ENCODE assay signal across 9 mouse cellular contexts in genomic region chr9:108136225-108136624, GRCm38 (mm10). TPM values are rescaled to one million over a fixed set of nuclear protein-coding genes. Genes with fewer than 3 reads are reported as not detected.
DNase-seq lines count a peak whose midpoint lies in the region; ATAC-seq and TF ChIP-seq lines count a peak whose summit lies in the region.
"Had no signal": no experiment of that assay in that cellular context is flagged by ENCODE, and none has a peak within 500 bp of the region (broad histone marks: within the 10 kb centered on the region; RNA-seq: fewer than 3 reads in every experiment).

No protein-coding gene starts in this region.

- H3K27me3 ChIP-seq in cerebellum, adult 2 months (ENCODE audit: control insufficient read depth, insufficient read depth, low read length) = no peaks in the 10 kb centered on the region
- H3K27me3 ChIP-seq in midbrain, embryonic 10.5 days (ENCODE audit: low read depth, poor library complexity, severe bottlenecking) = no peaks in the 10 kb centered on the region
- no peaks in the 10 kb centered on the region for H3K27me3 ChIP-seq in midbrain, embryonic 13.5 days
- H3K27me3 ChIP-seq in embryonic facial prominence, embryonic 14.5 days (replicated peaks; ENCODE audit: control insufficient read depth, insufficient read depth, low read length) = no peaks in the 10 kb centered on the region

- peak overlapping the region; percentile 90 for H3K27ac ChIP-seq in cerebellum, adult 2 months (ENCODE audit: insufficient read depth, low read length)
- no peak overlapping the region for H3K27ac ChIP-seq in midbrain, embryonic 10.5 days (replicated peaks)
- no peak overlapping the region for H3K27ac ChIP-seq in midbrain, embryonic 13.5 days
- no peak overlapping the region for H3K27ac ChIP-seq in embryonic facial prominence, embryonic 14.5 days (replicated peaks; ENCODE audit: low read depth, low read length)
- peak overlapping the region; percentile 63; the same call in 1 of the 2 replicates for H3K27ac ChIP-seq in olfactory bulb, adult 2 months (ENCODE audit: insufficient read depth, low read depth, low read length)

- TF ChIP-seq CTCF in cerebellum, adult 2 months (IDR thresholded peaks at IDR 0.05; ENCODE audit: borderline replicate concordance, insufficient read depth, low read depth, low read length) = peak; percentile 33; the same call in 1 of the 2 replicates
- TF ChIP-seq CTCF in olfactory bulb, adult 2 months (IDR thresholded peaks at IDR 0.05; ENCODE audit: insufficient read depth, low read depth, low read length) = no peak

- intact Hi-C loops in left cerebral cortex, postnatal 4 days (cut with DNase I) = no loop called here

- peaks cover 57% of the 10 kb centered on the region for H3K4me1 ChIP-seq in cerebellum, adult 2 months (ENCODE audit: control insufficient read depth, insufficient read depth, low read length)
- 0 out of 2 replicates have a peak, but pooled peaks cover 4% of the 10 kb centered on the region for H3K4me1 ChIP-seq in midbrain, embryonic 10.5 days
- H3K4me1 ChIP-seq in midbrain, embryonic 13.5 days (replicated peaks) = no peaks in the 10 kb centered on the region
- no peaks in the 10 kb centered on the region for H3K4me1 ChIP-seq in embryonic facial prominence, embryonic 14.5 days (ENCODE audit: control insufficient read depth, insufficient read depth, low read length)
- peaks cover 16% of the 10 kb centered on the region for H3K4me1 ChIP-seq in olfactory bulb, adult 2 months (ENCODE audit: control insufficient read depth, insufficient read depth, low read length)

- H3K4me2 ChIP-seq in midbrain, embryonic 13.5 days (replicated peaks) = no peak overlapping the region
- no peak overlapping the region for H3K4me2 ChIP-seq in embryonic facial prominence, embryonic 14.5 days (ENCODE audit: low read depth, low read length)

- no peak overlapping the region for H3K4me3 ChIP-seq in cerebellum, adult 2 months (replicated peaks; ENCODE audit: insufficient read depth, low read depth, low read length)
- no peak overlapping the region for H3K4me3 ChIP-seq in midbrain, embryonic 10.5 days
- H3K4me3 ChIP-seq in midbrain, embryonic 13.5 days (replicated peaks) = no peak overlapping the region
- no peak overlapping the region for H3K4me3 ChIP-seq in embryonic facial prominence, embryonic 14.5 days (ENCODE audit: low read depth, low read length)
- no peak overlapping the region for H3K4me3 ChIP-seq in olfactory bulb, adult 2 months (ENCODE audit: insufficient read depth, low read depth, low read length)

- DNase-seq in cerebellum, adult 2 months = peak; percentile 52 to 59
- peak; percentile 28 for DNase-seq in midbrain, embryonic 10.5 days (ENCODE audit: low spot score)
- peak; percentile 13 for DNase-seq in embryonic facial prominence, embryonic 14.5 days (ENCODE audit: low spot score)
- no peak for DNase-seq in left cerebral cortex, postnatal 4 days
- no peak for DNase-seq in testis, postnatal 14 days (ENCODE audit: low spot score)

- H3K36me3 ChIP-seq in midbrain, embryonic 10.5 days = peaks cover 16% of the 10 kb centered on the region
- peaks cover 32% of the 10 kb centered on the region for H3K36me3 ChIP-seq in midbrain, embryonic 13.5 days
- no peaks in the 10 kb centered on the region for H3K36me3 ChIP-seq in embryonic facial prominence, embryonic 14.5 days (ENCODE audit: control insufficient read depth, insufficient read depth, low read length)

- no peak for ATAC-seq in cerebellum, adult (ENCODE audit: insufficient number of reproducible peaks, low FRiP score, low TSS enrichment)
- no peak for ATAC-seq in midbrain, embryonic 13.5 days
- ATAC-seq in embryonic facial prominence, embryonic 14.5 days (ENCODE audit: low read depth) = no peak

- WGBS in cerebellum, adult 2 months = 70% methylated on average over 1 of the region's 1 CpGs
- 39% methylated on average over 1 of the region's 1 CpGs for WGBS in midbrain, embryonic 10.5 days
- 48% methylated on average over 1 of the region's 1 CpGs for WGBS in midbrain, embryonic 13.5 days
- 40% methylated on average over 1 of the region's 1 CpGs for WGBS in embryonic facial prominence, embryonic 14.5 days
- WGBS in olfactory bulb, adult 2 months = 58% methylated on average over 1 of the region's 1 CpGs

- no peaks in the 10 kb centered on the region for H3K9me3 ChIP-seq in midbrain, embryonic 10.5 days (replicated peaks)
- H3K9me3 ChIP-seq in midbrain, embryonic 13.5 days = no peaks in the 10 kb centered on the region
- H3K9me3 ChIP-seq in embryonic facial prominence, embryonic 14.5 days (ENCODE audit: control insufficient read depth, low read length) = no peaks in the 10 kb centered on the region

- no peak overlapping the region for H3K9ac ChIP-seq in midbrain, embryonic 13.5 days (replicated peaks)
- no peak overlapping the region for H3K9ac ChIP-seq in embryonic facial prominence, embryonic 14.5 days (ENCODE audit: low read depth, low read length)

- no peak for TF ChIP-seq POLR2A in cerebellum, adult 2 months (IDR thresholded peaks at IDR 0.05; ENCODE audit: borderline replicate concordance, insufficient read depth, low read length)
- no peak for TF ChIP-seq POLR2A in olfactory bulb, adult 2 months (IDR thresholded peaks at IDR 0.05; ENCODE audit: insufficient read depth, low read depth, low read length)

RNA-seq across cellular contexts. Expression of gene Apeh, which starts 41.8 kb away (rescaled TPM):
- 69.6 and 83.5 TPM in 2 replicates for polyA plus RNA-seq in cerebellum, adult 2 months (2012; rRNA removed)
- polyA plus RNA-seq in midbrain, embryonic 10.5 days (2016; fragmentation: Nextera tagmentation; extraction: Ambion mirVana) = 71.2 and 80.2 TPM in 2 replicates
- 56.3 and 62.5 TPM in 2 replicates for polyA plus RNA-seq in midbrain, embryonic 13.5 days (2015; fragmentation: Nextera tagmentation; extraction: Ambion mirVana)
- polyA plus RNA-seq in embryonic facial prominence, embryonic 14.5 days (2014; fragmentation: Nextera tagmentation; extraction: Ambion mirVana) = 39.9 and 48.6 TPM in 2 replicates
- polyA plus RNA-seq in olfactory bulb, adult 2 months (2012; ENCODE audit: insufficient read depth, insufficient read length, low replicate concordance, missing spikeins) = not detected in 2 replicates
- 10 to 100 TPM; 46.1 to 50.1 TPM for total RNA-seq in left cerebral cortex, postnatal 4 days (2021)

RNA-seq across cellular contexts. Expression of gene Rnf123, which starts 53.1 kb away (rescaled TPM):
- 184 and 213 TPM in 2 replicates for polyA plus RNA-seq in cerebellum, adult 2 months (2012; rRNA removed)
- 32.2 and 39.6 TPM in 2 replicates for polyA plus RNA-seq in midbrain, embryonic 10.5 days (2016; fragmentation: Nextera tagmentation; extraction: Ambion mirVana)
- 46.2 and 55.6 TPM in 2 replicates for polyA plus RNA-seq in midbrain, embryonic 13.5 days (2015; fragmentation: Nextera tagmentation; extraction: Ambion mirVana)
- 22.9 and 30.2 TPM in 2 replicates for polyA plus RNA-seq in embryonic facial prominence, embryonic 14.5 days (2014; fragmentation: Nextera tagmentation; extraction: Ambion mirVana)
- not detected in 2 replicates for polyA plus RNA-seq in olfactory bulb, adult 2 months (2012; ENCODE audit: insufficient read depth, insufficient read length, low replicate concordance, missing spikeins)
- 10 to 100 TPM; 92.5 to 93.8 TPM for total RNA-seq in left cerebral cortex, postnatal 4 days (2021)

RNA-seq across cellular contexts. Expression of gene Bsn, which starts 54.0 kb away (rescaled TPM):
- polyA plus RNA-seq in cerebellum, adult 2 months (2012; rRNA removed) = 70.0 and 77.6 TPM in 2 replicates
- 1.1 and 1.7 TPM in 2 replicates for polyA plus RNA-seq in midbrain, embryonic 10.5 days (2016; fragmentation: Nextera tagmentation; extraction: Ambion mirVana)
- polyA plus RNA-seq in midbrain, embryonic 13.5 days (2015; fragmentation: Nextera tagmentation; extraction: Ambion mirVana) = 7.1 and 8.0 TPM in 2 replicates
- polyA plus RNA-seq in embryonic facial prominence, embryonic 14.5 days (2014; fragmentation: Nextera tagmentation; extraction: Ambion mirVana) = 1.1 TPM in 2 replicates
- polyA plus RNA-seq in olfactory bulb, adult 2 months (2012; ENCODE audit: insufficient read depth, insufficient read length, low replicate concordance, missing spikeins) = not detected in 2 replicates
- total RNA-seq in left cerebral cortex, postnatal 4 days (2021) = 10 to 100 TPM; 70.4 to 74.5 TPM

RNA-seq across cellular contexts. Expression of gene Mst1, which starts 56.0 kb away (rescaled TPM):
- polyA plus RNA-seq in cerebellum, adult 2 months (2012; rRNA removed) = 0.13 TPM in 1 of 2 replicates, not detected in the other
- polyA plus RNA-seq in midbrain, embryonic 10.5 days (2016; fragmentation: Nextera tagmentation; extraction: Ambion mirVana) = 0.78 and 0.87 TPM in 2 replicates
- polyA plus RNA-seq in midbrain, embryonic 13.5 days (2015; fragmentation: Nextera tagmentation; extraction: Ambion mirVana) = 0.11 and 0.23 TPM in 2 replicates
- 0.89 and 1.5 TPM in 2 replicates for polyA plus RNA-seq in embryonic facial prominence, embryonic 14.5 days (2014; fragmentation: Nextera tagmentation; extraction: Ambion mirVana)
- not detected in 2 replicates for polyA plus RNA-seq in olfactory bulb, adult 2 months (2012; ENCODE audit: insufficient read depth, insufficient read length, low replicate concordance, missing spikeins)
- total RNA-seq in left cerebral cortex, postnatal 4 days (2021) = not detected
- total RNA-seq: heart, postnatal 10 days had no signal

Comparison
In these comparisons a context has a peak if more than half of its experiments do, and no peak if none do; other contexts are left out.
1. DNase-seq: peak in cerebellum, adult 2 months (2 of 2), midbrain, embryonic 10.5 days (single experiment) and embryonic facial prominence, embryonic 14.5 days (single experiment); none in left cerebral cortex, postnatal 4 days (single experiment) and testis, postnatal 14 days (single experiment).
2. H3K27ac ChIP-seq: peak in cerebellum, adult 2 months (single experiment) and olfactory bulb, adult 2 months (single experiment); none in midbrain, embryonic 10.5 days (single experiment), midbrain, embryonic 13.5 days (single experiment) and embryonic facial prominence, embryonic 14.5 days (single experiment).
3. RNA of gene Apeh, which starts 41.8 kb away (polyA plus RNA-seq): 71.2 to 80.2 TPM in midbrain, embryonic 10.5 days, 69.6 to 83.5 TPM in cerebellum, adult 2 months, 56.3 to 62.5 TPM in midbrain, embryonic 13.5 days and 39.9 to 48.6 TPM in embryonic facial prominence, embryonic 14.5 days; not detected in olfactory bulb, adult 2 months; every median in the first group is over 10 times any median in the second.